Mouse (Mus musculus): ENCODE measurements around the gene Gm42674.

The Gm42674 gene

DNA sequence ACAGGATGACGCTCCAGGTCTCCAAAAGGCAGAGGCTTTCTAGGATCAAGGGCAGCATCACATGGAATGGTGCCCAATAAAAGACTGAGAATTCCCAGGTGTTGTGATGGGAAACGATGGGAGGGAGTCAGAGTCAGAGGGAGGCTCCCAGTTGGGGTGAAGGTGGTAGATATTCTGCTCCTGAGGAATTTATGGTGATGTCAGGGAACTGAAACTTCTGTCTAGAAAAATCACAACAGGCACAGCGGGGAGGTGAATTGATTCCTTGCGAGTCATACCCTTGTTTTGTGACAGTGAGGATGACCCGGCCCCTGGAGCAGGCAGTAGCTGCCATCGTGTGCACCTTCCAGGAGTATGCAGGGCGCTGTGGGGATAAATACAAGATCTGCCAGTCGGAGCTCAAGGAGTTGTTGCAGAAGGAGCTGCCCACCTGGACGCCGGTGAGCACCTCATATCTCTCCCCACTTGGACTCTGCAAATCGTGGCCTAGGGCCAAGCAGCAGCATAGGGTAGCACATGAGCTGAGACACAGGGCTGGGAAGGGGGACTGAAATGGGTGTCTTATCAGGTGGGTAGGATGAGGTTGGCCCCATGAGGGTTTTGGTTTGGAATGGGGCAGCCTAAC lies at the start of gene Gm42674:
Gm42674 (plus strand) TSS at position 419 of the 625 bp plus-strand sequence.
- no peak for DNase-seq (ENCODE audit: low read depth, low spot score)

DNA sequence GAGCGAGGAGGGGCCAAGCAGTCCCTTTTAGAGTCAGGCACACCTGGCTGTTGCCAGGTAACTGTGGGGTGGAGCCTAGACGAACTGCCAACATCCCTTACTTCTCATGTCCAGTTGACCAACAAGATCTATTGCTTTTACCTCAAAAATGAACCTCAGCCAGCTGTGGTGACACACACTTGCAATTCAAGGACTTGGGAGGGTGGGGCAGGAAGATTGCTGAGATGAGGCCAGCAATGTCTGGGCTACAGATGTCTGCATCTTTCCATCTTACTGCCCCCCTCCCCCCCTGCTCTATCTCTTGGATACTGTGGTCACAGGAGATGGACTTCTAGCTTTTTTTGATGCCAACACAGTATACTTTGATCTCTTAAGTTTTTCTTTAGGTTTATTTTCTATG lies 49.5 kb upstream of the Gm42674 start:
- no peak for DNase-seq (ENCODE audit: low read depth, low spot score)

DNA sequence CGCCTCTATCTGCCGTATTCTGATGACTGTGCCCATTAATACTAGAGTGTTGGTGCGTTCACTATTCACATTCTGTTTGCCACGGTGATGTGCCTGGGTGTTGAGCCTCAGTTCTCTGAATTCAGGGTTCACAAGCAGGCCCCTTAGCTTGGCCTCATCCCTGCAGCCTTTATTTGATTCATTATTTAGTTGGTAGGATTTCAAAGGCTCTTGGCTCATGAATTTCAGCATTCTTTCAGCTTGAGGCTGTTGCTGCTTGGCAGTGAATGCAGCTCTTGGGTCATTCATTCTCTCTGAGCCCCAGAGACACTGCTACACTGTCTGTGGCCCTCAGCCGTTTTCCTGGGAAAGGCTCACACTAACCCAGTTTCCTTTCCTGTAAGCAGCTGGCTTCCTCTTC lies 45.8 kb upstream of the Gm42674 start:
- no peak for DNase-seq (ENCODE audit: low read depth, low spot score)

DNA sequence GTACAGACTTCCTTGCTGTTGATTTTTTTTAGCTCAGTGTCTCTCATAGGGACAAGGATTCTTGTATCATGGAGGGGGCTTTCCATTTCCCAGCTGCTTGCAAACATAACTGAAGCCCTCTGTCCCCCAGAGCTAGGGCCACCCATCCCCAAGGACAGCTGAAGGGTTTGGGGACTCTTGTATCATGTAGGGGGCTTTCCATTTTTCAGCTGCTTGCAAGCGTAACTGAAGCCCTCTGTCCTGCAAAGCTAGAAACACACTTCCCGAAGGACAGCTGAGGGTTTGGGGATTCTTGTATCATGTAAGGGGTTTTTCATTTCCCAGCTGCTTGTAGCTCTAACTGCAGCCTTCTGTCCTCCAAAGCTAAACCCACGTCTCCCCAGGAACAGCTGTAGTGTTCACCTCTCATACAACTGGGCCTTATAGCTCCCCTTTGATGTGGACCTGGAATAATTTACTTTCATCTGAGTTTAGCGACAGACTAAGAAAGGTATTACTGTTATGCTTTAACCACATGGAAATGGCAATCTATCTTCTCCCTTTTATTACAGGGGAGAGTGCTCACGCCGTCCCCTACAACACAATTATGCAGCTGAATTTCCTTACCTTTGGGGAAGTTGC lies 41.6 kb upstream of the Gm42674 start, which contains the start of gene S100a3:
S100a3 (plus strand) TSS at position 571 of the 621 bp plus-strand sequence.
- DNase-seq (ENCODE audit: low read depth, low spot score) = no peak

DNA sequence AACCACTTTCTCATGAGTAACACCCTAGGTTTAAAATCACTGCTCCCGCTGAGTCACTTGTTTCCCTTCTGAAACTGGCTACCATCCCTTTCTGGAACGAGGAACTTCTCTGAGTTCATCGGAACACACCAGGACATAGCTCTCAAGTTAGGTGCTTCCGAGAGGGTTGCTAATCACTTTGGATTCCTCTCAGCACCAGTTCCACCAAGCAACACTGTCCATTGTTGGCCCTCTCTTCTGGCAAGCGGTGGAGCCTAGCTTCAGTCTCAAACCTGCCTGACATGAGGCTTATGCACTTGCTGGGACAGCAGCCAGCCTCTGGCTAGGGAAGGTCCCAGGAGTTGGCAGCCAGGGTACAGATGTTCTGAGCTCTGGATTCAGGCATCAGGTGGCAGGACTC lies 27.0 kb upstream of the Gm42674 start:
- no peak for DNase-seq (ENCODE audit: low read depth, low spot score)

DNA sequence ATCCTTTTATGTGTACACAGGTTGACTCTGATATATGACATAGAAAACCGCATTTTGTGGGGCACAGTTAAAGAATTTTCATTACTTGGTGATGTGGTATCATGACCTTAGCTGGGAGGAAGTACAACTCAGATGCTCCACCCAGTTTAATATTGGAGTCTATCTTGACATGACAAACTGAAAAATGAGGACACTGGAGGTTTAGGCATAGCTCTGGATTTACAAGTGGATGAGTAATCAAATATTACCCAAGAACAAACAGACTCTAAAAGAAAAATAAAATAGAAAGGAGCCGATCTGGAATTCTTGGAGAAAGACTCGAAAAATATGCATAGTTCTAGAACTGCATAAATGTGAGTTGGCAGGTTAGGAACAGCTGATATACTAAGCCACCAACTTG lies 26.4 kb upstream of the Gm42674 start:
- DNase-seq (ENCODE audit: low read depth, low spot score) = no peak

DNA sequence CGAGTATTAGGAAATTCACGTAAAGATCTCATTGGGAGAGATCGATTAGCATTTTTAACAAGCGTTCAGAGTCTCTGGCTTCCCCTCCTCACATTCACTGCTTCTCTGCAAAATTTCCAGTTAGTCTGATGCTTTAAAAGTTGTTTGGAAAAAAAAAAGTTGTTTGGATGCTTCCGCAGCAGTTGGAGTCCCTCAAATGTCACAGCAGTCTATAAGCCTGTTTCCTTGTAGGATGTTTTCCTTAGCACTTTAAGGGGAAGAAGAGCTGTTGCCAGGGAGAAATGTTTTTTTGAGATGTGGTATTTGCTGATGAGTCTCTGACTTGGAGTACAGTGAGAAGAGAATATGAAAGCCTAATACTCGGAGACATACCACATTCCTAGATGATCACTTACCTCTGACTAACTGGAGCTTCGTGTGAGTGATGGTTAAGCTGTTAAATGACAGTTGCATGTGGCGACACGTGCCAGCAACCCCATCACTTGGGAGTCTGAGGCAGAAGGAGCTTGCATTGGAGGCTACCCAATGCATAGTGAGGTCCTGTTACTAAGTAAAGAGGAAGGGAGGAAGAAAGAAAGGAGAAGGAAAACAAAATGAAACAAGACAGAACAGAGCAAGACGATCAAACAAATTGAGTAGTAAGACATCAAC lies 25.2 kb upstream of the Gm42674 start:
- no peak for DNase-seq (ENCODE audit: low read depth, low spot score)

DNA sequence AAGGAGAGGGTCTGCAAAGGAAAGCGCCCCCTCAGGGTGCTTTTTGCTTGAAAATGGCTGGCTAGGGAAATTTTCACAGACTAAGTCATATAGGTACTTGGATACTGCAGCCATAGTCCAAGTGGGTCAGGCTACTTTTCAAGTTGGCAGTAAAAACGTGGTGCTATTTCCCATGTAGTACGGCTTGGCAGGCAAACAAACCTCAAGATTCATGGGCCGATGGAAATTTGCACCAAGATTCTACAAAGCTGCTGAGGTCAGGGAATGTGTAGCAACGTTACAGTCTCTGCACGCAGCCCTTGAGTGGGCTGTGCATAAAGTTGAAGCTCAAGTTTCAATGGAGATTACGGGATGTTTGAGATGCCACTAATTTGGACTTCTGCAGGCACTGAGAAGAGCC lies 22.3 kb upstream of the Gm42674 start:
- DNase-seq (ENCODE audit: low read depth, low spot score) = no peak

DNA sequence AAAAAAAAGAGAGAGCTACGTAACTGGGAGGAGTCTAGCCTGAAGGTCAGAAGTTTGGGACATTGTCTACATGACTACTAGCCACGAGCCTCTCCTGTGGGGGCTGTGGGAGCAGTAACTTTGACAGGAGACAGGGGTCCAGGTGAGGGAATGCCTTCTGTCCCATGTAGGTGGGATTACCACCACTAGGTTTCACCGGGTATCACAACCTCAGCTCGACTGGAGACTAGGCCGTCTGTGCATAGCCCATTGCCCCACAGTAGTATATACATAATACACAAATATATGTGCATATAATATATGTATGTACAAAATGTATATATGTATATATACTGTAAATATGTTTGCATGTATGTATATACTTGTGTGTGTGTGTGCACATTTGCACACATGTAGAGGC lies 20.6 kb upstream of the Gm42674 start:
- no peak for DNase-seq (ENCODE audit: low read depth, low spot score)

DNA sequence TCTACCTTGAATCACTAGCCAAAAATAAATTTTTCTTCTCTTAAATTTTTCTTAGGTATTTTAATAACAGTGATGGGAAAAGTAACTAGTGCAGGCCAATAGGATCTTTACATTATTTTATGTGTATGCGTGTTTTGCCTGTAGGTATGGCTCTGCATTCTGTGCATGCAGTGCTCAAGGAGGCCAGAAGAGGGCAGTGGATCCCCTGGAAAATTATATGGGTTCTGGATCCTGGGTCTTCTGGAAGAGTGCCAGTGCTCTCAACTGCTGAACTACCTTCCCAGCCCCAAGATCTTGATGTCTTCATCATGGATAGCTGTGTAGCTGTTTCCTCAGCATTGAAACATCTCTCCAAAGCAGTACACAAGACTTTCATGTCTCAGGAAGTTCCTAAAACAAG lies 19.5 kb upstream of the Gm42674 start:
- no peak for DNase-seq (ENCODE audit: low read depth, low spot score)

DNA sequence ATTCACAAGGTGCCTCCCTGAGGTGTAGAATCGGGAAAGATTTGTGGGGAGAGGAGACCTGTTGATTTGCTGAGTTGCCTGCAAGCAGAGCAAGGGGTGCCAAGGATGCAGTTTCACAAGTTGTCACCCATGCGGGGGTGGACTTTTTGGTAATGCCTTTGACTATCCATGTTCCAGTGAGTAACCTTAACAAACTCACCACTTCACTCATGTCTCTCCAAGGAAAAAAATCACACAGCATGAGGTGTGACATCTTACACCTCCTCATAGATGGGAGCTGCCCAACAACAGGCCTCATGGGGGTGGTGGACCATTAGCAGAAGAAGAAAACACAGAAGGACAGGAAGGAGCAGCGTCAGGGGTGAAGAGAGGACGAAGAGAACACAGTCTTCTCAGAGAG lies 19.1 kb upstream of the Gm42674 start:
- no peak for DNase-seq (ENCODE audit: low read depth, low spot score)

DNA sequence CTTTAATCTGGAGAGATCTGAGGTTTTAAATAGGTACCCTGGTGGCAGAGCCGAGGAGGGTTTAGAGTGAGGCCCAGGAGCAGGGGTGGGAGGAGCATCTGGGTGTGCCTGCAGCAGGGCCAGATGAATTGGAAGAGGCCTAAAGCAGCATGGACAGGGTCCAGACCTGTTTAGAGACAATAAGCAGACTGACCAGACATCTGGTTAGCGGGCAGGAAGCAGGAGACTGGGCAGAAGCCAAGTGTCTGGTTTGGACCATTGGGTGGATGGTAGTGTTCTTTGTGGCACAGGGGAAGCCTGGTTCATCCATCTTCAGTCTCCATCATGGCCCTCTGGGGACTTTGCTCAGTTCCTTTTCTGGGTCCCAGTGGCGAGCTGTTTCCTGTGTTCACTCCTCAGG lies 17.8 kb upstream of the Gm42674 start:
- DNase-seq (ENCODE audit: low read depth, low spot score) = no peak

DNA sequence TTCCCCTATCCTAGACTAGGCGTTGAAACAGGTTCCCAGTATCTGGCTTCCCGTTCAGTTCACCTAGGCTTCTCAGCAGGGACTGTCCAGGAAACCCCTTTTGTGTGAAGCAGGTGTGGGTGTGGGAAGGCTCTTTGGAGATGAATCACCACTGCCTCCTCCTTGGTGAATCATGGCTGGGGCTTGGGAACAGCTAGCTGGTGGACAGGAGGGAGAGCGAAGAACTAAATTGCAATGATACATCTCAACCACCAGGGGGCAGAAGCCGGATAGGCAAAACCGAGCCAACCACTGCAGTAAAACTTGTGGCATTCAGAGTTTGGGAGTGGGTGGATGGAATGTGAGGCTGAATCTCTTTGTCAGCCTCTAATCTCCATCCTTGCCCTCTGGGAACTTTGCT lies 16.1 kb upstream of the Gm42674 start:
- peak; percentile 36 for DNase-seq (ENCODE audit: low read depth, low spot score)

DNA sequence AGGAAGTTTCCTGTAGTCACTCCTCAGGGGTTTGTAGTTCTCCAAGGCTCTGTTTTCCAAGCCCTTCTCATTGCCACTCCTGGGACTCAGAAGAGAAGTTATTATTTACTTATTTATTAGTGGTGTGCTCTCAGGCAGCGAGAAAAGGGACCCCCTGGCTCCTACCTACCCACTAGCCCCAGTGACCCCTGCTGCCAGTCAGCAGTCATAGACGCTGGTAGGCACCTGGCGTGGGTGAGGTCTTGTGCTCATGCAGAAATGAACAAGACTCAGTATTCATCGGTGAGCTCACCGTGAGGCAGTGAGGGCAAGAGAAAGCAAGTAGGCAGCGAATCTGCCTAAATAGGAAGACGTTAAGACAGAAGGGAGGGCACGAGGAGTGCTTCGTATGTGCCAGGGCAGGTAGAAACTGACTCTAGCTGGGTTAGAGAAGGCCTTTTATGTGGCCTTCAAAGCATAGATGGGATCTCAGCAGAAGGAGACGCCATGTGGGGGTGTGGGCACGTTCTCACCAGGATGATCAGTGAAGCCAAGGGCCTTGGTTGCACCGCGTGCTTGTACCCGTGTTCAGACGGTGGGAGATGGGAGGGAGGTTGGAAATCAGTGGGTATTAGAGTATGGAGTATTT lies 15.6 kb upstream of the Gm42674 start:
- no peak for DNase-seq (ENCODE audit: low read depth, low spot score)

DNA sequence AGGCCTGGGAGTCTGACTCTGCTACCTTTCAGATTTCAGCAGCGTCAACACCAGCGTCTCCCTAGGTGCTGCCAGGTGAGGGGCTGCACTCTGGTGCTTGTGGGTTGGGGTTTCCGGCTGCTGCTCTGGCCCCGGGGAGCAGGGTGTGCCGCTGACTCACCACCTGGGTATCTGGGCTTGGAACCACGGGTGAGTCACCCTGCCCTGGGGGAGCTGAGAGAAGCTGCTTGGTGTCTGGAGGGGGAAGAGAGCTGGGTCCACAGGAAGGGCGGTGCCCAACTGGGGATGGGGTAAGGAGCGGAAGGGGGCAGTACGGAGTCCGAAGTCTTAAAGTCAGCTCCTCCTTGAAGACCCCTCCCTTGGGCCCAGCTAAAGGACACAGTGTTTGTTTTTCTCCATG lies 14.8 kb upstream of the Gm42674 start:
- DNase-seq (ENCODE audit: low read depth, low spot score) = no peak

DNA sequence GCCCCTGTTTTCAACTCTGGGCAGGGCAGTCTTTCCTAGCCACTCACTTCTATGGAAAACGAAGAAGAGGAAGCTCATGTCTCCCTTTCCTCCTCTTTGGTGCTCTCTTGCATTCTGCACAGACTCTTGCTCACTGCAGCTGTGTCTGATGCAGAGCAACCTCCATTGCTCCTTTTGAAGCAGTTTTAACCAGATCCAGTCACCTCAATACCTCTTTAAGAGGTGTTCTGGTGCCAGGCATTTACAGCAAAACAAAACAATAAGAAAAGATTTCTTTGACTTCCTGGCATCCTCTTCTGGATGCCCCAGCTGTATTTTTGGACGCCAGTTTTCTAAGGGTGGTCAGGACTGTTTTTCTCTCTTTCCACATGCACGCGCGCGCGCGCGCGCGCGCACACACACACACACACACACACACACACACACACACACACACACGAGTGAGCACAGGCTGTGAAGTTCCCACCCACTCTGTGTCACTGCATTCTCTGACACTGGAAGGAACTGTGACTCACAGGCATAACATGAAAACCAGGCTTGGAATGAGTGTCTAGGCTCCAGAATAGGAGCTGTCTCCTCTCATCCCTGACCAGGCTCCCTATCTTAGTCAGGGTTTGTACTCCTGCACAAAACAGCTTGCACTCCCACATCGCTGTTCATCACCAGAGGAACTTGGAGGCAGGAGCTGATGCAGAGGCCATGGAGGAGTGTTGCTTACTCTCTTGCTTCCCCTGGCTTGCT lies 14.2 kb upstream of the Gm42674 start:
- no peak for DNase-seq (ENCODE audit: low read depth, low spot score)

DNA sequence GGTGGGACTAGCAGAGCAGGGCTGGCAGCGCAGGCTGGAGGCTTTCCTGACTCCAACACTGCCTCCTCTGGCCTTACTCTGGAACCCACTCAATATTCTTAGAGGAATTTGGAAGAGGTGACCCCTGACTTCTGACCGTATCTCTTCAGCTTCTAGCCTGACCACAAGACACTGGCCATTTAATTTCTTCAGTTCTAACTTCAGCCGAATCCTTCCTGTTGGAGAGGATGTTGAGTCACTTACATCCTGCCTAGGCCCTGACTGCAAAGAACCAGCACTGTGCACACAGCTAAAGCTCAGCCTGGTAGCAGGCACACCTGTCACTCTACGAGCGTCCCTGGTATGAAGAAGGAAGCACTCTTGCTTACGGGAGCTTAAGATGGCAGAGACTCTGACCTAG lies 12.3 kb upstream of the Gm42674 start:
- no peak for DNase-seq (ENCODE audit: low read depth, low spot score)

DNA sequence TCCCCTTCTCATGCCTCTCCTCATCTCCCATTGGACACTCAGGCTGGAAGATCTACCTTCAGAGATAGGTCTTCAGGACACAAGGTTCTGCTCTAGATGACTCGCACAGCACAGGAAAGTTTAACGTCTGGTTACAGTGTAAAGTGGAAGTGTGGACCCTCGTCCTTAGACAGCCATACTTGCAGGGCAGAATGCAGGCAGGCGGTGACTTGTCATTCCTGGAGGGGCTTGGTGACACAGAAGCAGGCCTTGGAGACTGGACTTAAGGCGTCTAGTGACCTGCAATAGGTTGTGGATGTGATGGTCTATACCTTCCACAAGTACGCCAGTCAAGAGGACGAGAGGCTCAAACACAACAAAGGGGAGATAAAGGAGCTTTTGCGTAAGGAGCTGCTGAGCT lies 11.8 kb upstream of the Gm42674 start, which contains the start of gene S100a2:
S100a2 (plus strand) TSS at position 301 of the 400 bp plus-strand sequence.
- DNase-seq (ENCODE audit: low read depth, low spot score) = no peak

DNA sequence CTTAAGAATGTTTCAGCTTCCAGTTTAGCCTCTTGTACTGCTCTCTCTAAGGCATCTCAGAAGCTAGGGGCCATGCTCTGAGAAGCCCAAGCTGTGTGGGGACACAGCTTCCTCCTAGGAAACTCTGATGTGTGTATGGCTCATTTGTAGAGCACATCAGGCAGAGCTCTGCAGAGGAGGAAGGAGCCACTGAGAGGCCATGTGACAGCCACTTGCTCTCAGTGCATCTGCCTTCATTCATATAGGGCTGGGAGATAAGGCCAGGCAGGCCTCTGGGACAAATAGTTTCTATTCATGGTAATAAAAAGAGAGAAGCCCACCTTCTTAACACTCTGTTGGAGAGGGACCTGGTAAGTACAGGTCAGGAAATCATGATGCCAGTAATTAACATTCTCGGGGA lies 7.2 kb upstream of the Gm42674 start:
- no peak for DNase-seq (ENCODE audit: low read depth, low spot score)

DNA sequence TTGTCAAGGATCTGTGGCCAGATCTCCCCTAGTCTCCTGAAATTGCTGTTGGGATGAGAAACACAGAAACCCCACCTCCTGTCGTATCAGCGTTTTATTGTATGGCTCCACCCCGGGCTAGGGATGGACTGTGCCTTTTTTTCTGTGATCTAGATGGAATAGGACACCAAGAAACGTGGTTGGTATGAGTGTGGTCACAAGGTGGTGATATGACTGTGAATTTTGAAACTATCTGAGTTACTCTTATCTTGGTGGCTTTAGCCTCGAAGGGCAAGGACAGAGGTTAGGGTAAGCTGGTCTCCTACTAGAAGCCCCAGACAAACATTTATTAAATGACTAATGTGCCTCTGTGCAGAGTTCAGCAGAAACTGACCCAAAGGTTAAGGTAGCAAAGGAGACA lies 6.1 kb upstream of the Gm42674 start:
- no peak for DNase-seq (ENCODE audit: low read depth, low spot score)

DNA sequence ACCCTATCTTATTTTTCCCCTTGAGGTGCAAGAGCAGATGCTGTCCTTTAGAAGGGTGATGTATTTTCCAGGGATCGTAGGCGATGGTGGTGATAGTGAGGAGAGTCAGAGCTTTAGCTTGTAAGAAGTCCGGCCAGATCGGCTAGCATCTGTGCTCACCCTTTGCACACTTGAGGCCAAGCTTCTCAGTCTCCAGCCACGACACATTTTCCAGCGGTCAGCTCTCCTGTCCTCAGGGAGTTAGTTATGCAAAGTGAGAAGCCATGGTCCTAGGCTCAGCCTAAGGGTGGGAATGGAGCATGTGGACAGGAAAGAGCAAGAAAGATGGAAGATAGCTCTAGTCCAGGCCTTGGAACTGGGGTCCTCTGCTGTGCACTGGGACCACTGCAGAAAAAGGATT lies 4.9 kb upstream of the Gm42674 start:
- no peak for DNase-seq (ENCODE audit: low read depth, low spot score)

DNA sequence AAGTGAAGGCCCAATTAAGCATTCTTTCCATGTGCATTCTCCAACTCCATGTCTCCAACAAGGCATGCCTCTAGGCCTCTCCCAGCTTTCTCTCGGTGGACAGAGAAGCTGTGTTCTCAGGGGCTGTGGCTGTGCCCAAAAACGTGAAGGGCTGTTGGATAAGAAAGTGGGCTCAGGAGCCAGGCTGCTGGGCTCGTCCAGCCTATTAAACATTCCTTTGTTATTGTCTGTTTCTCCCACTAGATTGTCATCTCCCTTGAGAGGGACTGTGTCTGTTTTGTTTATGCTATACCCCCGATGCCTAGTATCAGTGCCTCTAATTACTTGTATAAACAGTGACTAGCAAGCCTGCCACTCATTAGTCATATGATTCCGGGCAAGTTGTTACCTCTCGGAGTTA lies 4.0 kb upstream of the Gm42674 start:
- no peak for DNase-seq (ENCODE audit: low read depth, low spot score)

Data from retina, adult 2 months (tissue).